Mouse (Mus musculus) CH12.LX (cell line): ENCODE measurements at regions not wholly inside any gene's neighbourhood (a gene's known extent, or its start where the extent isn't known, plus 50 kb on each side); places are given as distances from the start of the nearest gene placed in this dataset.

Experiments used
- DNase-seq: peaks from one replicate; pipeline ENCODE4 v3.0.0-alpha.2; 2013; ENCODE audit errors: extremely low read depth
- H3K27ac ChIP-seq: 2 replicates; pipeline ENCODE4 v1.5.1; 2012; ENCODE audit warnings: low read depth, mild to moderate bottlenecking, control low read depth, moderate library complexity; ENCODE audit not compliant: insufficient read depth
- H3K27me3 ChIP-seq: replicated peaks from 2 replicates; pipeline ENCODE3; 2012; ENCODE audit warnings: inconsistent platforms
- H3K36me3 ChIP-seq, 2 experiments: replicated peaks in 1 of 2; 2 replicates each; pipeline versions ENCODE3 to v1.6.1; 2012; ENCODE audit warnings: inconsistent platforms in 1 of 2, low read length in 1 of 2, mild to moderate bottlenecking in 1 of 2, mixed read lengths in 1 of 2, moderate library complexity in 1 of 2; ENCODE audit not compliant: control insufficient read depth in 1 of 2, insufficient read depth in 1 of 2
- H3K4me1 ChIP-seq, 2 experiments: 2 replicates each; pipeline ENCODE4 v1.6.1; 2012; ENCODE audit warnings: inconsistent platforms in 1 of 2, moderate library complexity in 1 of 2; ENCODE audit not compliant: insufficient read depth in 2 of 2, control insufficient read depth in 1 of 2
- H3K4me2 ChIP-seq: 2 replicates; pipeline ENCODE4 v1.6.1; 2012; ENCODE audit warnings: low read depth, mild to moderate bottlenecking, control low read depth; ENCODE audit not compliant: poor library complexity, insufficient read depth, severe bottlenecking
- H3K4me3 ChIP-seq, 3 experiments: fragments of 150-350 bp in 1 of 3; sonication (generic) in 1 of 3; replicated peaks in 1 of 3; 2 replicates each; pipeline versions ENCODE3 to v1.5.1; 2011 to 2012; ENCODE audit warnings: low read depth in 2 of 3, low read length in 2 of 3, mild to moderate bottlenecking in 2 of 3, moderate library complexity in 2 of 3, control low read depth in 1 of 3, improper control_type of control experiment in 1 of 3, inconsistent platforms in 1 of 3, mixed read lengths in 1 of 3; ENCODE audit not compliant: poor library complexity in 1 of 3
- H3K79me2 ChIP-seq: replicated peaks from 2 replicates; pipeline ENCODE4 v1.6.1; 2012; ENCODE audit warnings: mild to moderate bottlenecking, moderate library complexity; ENCODE audit not compliant: control insufficient read depth, poor library complexity, insufficient read depth, severe bottlenecking; ENCODE audit errors: extremely low read depth
- H3K9ac ChIP-seq: 2 replicates; pipeline ENCODE4 v1.6.1; 2012; ENCODE audit warnings: low read depth, mild to moderate bottlenecking, control low read depth, moderate library complexity; ENCODE audit not compliant: insufficient read depth
- H3K9me3 ChIP-seq: replicated peaks from 2 replicates; pipeline ENCODE3; 2012; ENCODE audit warnings: low read length, inconsistent platforms, mixed read lengths
- BHLHE40 ChIP-seq: IDR thresholded peaks from 2 replicates; pipeline ENCODE4 v1.6.1; 2011; ENCODE audit warnings: mild to moderate bottlenecking, low read depth, low read length, improper control_type of control experiment
- CHD1 ChIP-seq: IDR thresholded peaks from 2 replicates; pipeline ENCODE4 v1.6.1; 2012; ENCODE audit warnings: low read depth, low read length, improper control_type of control experiment, inconsistent platforms
- CHD2 ChIP-seq: IDR thresholded peaks from 2 replicates; pipeline ENCODE4 v1.6.1; 2011; ENCODE audit warnings: low read length, improper control_type of control experiment
- EP300 ChIP-seq: IDR thresholded peaks from 2 replicates; pipeline ENCODE4 v1.6.1; 2011; ENCODE audit warnings: low read length, improper control_type of control experiment
- GABPA ChIP-seq: IDR thresholded peaks from 2 replicates; pipeline ENCODE4 v1.6.1; 2012; ENCODE audit warnings: low read depth, low read length, improper control_type of control experiment, inconsistent platforms; ENCODE audit not compliant: insufficient replicate concordance
- MAX ChIP-seq: IDR thresholded peaks from 2 replicates; pipeline ENCODE4 v1.6.1; 2011; ENCODE audit warnings: low read length, improper control_type of control experiment
- MEF2A ChIP-seq: IDR thresholded peaks from 2 replicates; pipeline ENCODE4 v1.6.1; 2014; ENCODE audit warnings: low read depth, mild to moderate bottlenecking, inconsistent platforms, low read length, improper control_type of control experiment, borderline replicate concordance
- MXI1 ChIP-seq: IDR thresholded peaks from 2 replicates; pipeline ENCODE4 v1.6.1; 2011; ENCODE audit warnings: mild to moderate bottlenecking, low read depth, low read length, improper control_type of control experiment
- MYC ChIP-seq: IDR thresholded peaks from 2 replicates; pipeline ENCODE4 v1.6.1; 2011; ENCODE audit warnings: low read depth, mild to moderate bottlenecking, improper control_type of control experiment, low read length
- NELFE ChIP-seq: IDR thresholded peaks from 2 replicates; pipeline ENCODE4 v1.6.1; 2011; ENCODE audit warnings: low read depth, low read length, improper control_type of control experiment
- POLR2A ChIP-seq: IDR thresholded peaks from 2 replicates; pipeline ENCODE4 v1.6.1; 2011; ENCODE audit warnings: low read depth, mild to moderate bottlenecking, improper control_type of control experiment, low read length
- RAD21 ChIP-seq: IDR thresholded peaks from 2 replicates; pipeline ENCODE4 v1.6.1; 2011; ENCODE audit warnings: low read depth, mild to moderate bottlenecking, low read length, improper control_type of control experiment, moderate library complexity
- USF1 ChIP-seq: IDR thresholded peaks from 2 replicates; pipeline ENCODE4 v1.6.1; 2014; ENCODE audit warnings: low read depth, mild to moderate bottlenecking, inconsistent platforms, low read length, improper control_type of control experiment
- USF2 ChIP-seq: conservative IDR thresholded peaks from 2 replicates; pipeline ENCODE4 v1.6.1; 2011; ENCODE audit warnings: low read depth, low read length, improper control_type of control experiment
- ZMIZ1 ChIP-seq: IDR thresholded peaks from 2 replicates; pipeline ENCODE4 v1.6.1; 2012; ENCODE audit warnings: low read depth, mild to moderate bottlenecking, inconsistent platforms, low read length, improper control_type of control experiment
- ZNF384 ChIP-seq: IDR thresholded peaks from 2 replicates; pipeline ENCODE4 v1.6.1; 2012; ENCODE audit warnings: low read depth, low read length, improper control_type of control experiment, inconsistent platforms
- dilution Hi-C: fragments of 300-500 bp; cut with MboI; formaldehyde crosslinking; loops from 2 replicates; pipeline ENCODE4 v1.14.3; 2020; ENCODE audit warnings: low sequenced_read_pairs; ENCODE audit not compliant: extremely low pct_unique_long_range_greater_than_20kb, extremely low pct_ligation_motif_present
- in situ Hi-C: fragments of 300-500 bp; cut with MboI; formaldehyde crosslinking; loops from 3 replicates; pipeline ENCODE4 v1.14.3; 2019; ENCODE audit warnings: low sequenced_read_pairs, low pct_ligation_motif_present, low pct_unique_long_range_greater_than_20kb, mixed read lengths

DNA sequence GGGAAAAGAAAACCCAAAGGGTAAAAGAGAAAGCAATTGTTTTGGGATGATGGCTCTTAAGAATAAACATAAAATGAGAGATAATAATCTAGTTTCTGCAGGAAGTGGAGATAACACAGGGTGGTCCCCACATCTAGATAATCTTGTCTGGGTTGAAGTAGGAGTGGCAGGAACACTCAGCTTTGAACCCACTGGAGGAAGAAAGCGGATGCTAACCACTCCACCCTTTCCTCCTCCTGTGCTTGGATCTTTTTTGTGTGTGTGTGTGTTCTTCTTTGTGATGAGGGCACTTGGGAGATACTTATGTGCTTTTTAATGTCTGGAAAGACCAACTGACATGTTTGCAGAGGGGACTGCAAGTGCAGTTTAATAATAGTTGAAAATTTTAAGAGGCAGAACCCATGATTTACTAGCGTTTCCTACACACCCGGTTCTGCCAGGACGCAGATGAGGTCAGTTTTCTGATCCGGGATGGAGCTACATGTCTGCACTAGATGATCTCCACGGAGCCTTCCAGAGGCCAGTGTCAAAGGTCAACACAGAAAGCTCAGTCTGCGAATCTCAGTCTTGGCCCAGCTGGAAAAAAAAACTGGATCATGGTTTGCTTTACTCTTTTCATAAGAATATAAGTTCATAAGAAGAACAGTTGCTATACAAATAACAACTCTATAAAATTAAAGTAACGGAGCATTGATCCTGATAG, 82.7 kb downstream of the Gm13691 start:
- DNase-seq = no peak
- TF ChIP-seq ZNF384 (no peak), MYC (no peak), USF2 (no peak), CHD1 (no peak), CHD2 (no peak), EP300 (no peak), RAD21 (no peak), BHLHE40 (no peak), GABPA (no peak), USF1 (no peak), MEF2A (no peak)
- no peak overlapping the region for H3K4me3 ChIP-seq
- no peaks in the 10 kb centered on the region for H3K9me3 ChIP-seq
- H3K4me1 ChIP-seq = peaks cover 0 to 2% of the 10 kb centered on the region in 2 experiments; a peak in 1 of 4 replicates
- H3K27ac ChIP-seq = no peak overlapping the region
- no peak overlapping the region for H3K9ac ChIP-seq
- H3K79me2 ChIP-seq = no peaks in the 10 kb centered on the region
- H3K36me3 ChIP-seq = no peaks in the 10 kb centered on the region
- H3K4me2 ChIP-seq = no peak overlapping the region
- H3K27me3 ChIP-seq = no peaks in the 10 kb centered on the region
- dilution Hi-C loops (no loop called here), in situ Hi-C loops (no loop called here)

DNA sequence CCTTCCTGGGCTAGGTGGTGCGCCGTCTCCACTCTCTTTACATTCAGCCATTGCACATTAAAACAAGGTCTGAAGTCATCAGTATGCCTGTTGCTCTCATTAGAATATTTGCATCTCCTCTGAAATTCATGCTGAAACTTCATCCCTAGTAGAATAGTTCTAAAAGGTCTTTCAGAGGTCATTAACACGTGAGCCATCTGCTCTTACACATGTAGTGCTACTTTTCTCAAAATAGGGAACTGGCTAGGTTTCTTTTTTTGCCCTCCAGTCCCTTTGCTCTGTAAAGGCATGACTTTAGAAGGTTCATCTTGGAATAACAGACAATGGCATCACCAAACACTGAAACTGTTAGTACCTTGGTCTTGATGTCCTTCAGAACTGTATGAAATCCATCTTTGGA, 85.6 kb downstream of the Gm13691 start:
- in situ Hi-C loops (no loop called here), dilution Hi-C loops (no loop called here)
- Histone ChIP-seq H3K9ac (no peak overlapping the region), H3K4me1 (no peaks in the 10 kb centered on the region), H3K27ac (no peak overlapping the region), H3K9me3 (no peaks in the 10 kb centered on the region), H3K4me2 (no peak overlapping the region), H3K36me3 (no peaks in the 10 kb centered on the region), H3K4me3 (no peak overlapping the region), H3K79me2 (no peaks in the 10 kb centered on the region)
- DNase-seq = no peak
- TF ChIP-seq MXI1 (no peak), USF2 (no peak), POLR2A (no peak), NELFE (no peak), USF1 (no peak), ZMIZ1 (no peak), MAX (no peak), BHLHE40 (peak; percentile 76)
- TF ChIP-seq, all 38 proteins: peak for 1
- H3K27me3 ChIP-seq = no peaks in the 10 kb centered on the region
